Mouse (Mus musculus) forebrain, embryonic 10.5 days (tissue): ENCODE results near the gene Cdk6. TPM values are rescaled to one million over a fixed set of nuclear protein-coding genes. Genes with fewer than 3 reads are reported as not detected.

Experiments
- DNase-seq: peaks from one replicate; pipeline ENCODE4 v3.0.0-alpha.2; 2017; ENCODE audit warnings: low spot score; ENCODE audit errors: extremely low spot score
- H3K27ac ChIP-seq: fragments of 300-500 bp; sonication (generic); 2 replicates; pipeline ENCODE4 v1.5.1; 2016; ENCODE audit warnings: mild to moderate bottlenecking
- H3K27me3 ChIP-seq: fragments of 300-500 bp; sonication (generic); 2 replicates; pipeline ENCODE4 v1.6.1; 2016; ENCODE audit warnings: mild to moderate bottlenecking; ENCODE audit not compliant: poor library complexity, severe bottlenecking
- H3K36me3 ChIP-seq: fragments of 300-500 bp; sonication (generic); replicated peaks from 2 replicates; pipeline ENCODE4 v1.6.1; 2016; ENCODE audit warnings: mild to moderate bottlenecking, moderate library complexity
- H3K4me1 ChIP-seq: fragments of 300-500 bp; sonication (generic); 2 replicates; pipeline ENCODE4 v1.6.1; 2016
- H3K4me3 ChIP-seq: fragments of 300-500 bp; sonication (generic); 2 replicates; pipeline ENCODE4 v1.5.1; 2016; ENCODE audit warnings: mild to moderate bottlenecking, moderate library complexity
- H3K9me3 ChIP-seq: fragments of 300-500 bp; sonication (generic); 2 replicates; pipeline ENCODE4 v1.6.1; 2016; ENCODE audit warnings: mild to moderate bottlenecking, moderate library complexity
- WGBS: fragments of 180-500 bp; shearing (Covaris S2); methylation state at CpG from one replicate; pipeline ENCODE4 v1.1.7; 2016; 5-methylcytosine and 5-hydroxymethylcytosine counted together
- polyA plus RNA-seq: library from polyadenylated mRNA; unstranded; fragments of >200 nt; fragmentation: Nextera tagmentation; extraction: Ambion mirVana; gene quantifications from 2 replicates; pipeline ENCODE4 v1.2.1, GENCODE M21; 2016

Gene Cdk6
- polyA plus RNA-seq, 1 experiment from 2014 or later, result 27.5 TPM

DNA sequence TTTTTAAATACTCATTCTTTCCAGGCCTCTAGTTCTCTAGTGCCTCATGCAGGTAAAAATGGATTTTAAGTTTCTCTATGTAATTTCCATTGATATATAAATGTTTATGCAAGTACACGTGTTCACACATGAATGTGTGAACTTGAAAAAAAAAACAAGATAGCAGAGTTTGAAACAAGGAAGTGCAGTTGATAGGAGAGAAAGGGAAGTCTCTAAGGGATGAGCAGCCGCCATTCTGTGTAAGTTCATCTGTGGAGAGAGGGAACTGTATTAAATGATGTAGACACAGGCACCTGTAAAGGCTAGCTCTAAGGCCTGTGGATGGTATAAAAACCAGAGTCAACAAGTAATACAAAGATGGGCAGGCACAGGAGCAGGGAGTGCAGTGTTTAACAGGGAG, 164.3 kb downstream of the Cdk6 start:
- 77% methylated on average over 2 of the region's 2 CpGs for WGBS
- Histone ChIP-seq H3K4me1 (peaks cover 13% of the 10 kb centered on the region), H3K36me3 (no peaks in the 10 kb centered on the region), H3K27ac (no peak overlapping the region), H3K4me3 (no peak overlapping the region), H3K27me3 (no peaks in the 10 kb centered on the region), H3K9me3 (no peaks in the 10 kb centered on the region)
- DNase-seq, result no peak

DNA sequence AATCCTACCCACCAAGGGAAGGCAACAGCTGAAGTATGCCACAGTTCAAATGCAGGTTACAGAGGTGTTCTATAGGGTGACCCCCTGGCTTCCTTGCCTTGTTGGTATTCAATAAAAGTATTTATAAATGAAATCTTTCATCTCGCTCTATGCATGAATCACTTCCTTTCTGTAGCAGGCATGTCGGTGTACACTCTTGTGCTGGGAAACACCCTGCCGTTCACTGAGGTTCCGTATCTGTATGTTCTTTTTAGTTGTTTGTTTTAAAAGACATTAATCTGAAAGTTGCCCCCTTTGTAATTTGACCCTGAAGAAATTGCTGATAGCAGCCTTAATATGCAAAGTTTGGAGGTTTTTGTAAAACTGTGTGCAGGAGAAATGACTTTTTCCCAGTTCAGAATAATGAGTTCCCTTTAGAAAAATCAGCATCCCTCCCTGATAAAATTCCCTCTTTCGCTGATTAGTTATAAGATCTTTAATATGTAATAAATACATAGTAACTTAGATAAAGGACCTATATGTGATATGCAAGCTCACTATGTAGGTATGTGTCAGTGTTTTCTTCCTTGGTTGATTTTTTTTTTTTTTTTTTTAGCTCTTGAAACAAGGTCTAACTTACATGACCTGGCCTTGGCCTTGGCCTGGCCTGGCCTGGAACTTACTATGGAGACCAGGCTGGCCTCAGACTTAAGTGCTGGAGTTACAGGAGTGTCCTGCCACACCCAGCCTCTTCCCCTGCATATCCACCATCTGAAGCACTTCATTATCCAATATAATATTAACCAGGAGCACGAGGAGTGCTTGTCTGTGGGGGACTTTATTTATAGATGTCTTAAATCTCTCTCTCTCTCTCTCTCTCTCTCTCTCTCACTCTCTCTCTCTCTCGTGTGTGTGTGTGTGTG, 167.4 kb downstream of the Cdk6 start:
- Histone ChIP-seq H3K9me3 (no peaks in the 10 kb centered on the region), H3K27ac (no peak overlapping the region), H3K36me3 (no peaks in the 10 kb centered on the region), H3K4me1 (no peaks in the 10 kb centered on the region), H3K4me3 (no peak overlapping the region), H3K27me3 (no peaks in the 10 kb centered on the region)
- no peak for DNase-seq
- 84% methylated on average over 7 of the region's 7 CpGs for WGBS

DNA sequence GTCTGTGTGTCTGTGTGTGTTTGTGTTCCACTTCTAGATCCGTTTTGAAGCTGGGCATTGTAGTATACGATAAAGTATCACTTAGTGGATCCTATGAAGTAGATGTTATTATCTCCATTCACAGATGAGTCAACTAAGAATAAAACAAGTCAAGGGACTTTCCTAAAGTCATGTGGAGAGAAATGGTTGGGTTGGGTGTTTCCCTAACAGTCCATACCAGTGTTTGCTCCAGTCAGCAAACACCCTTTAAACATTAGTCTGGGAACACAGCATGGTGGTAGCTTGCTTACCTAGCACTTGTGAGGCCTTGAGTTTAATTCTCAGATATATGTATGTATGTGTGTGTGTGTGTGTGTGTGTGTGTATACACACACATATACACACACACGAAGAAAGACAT, 168.2 kb downstream of the Cdk6 start:
- no peak for DNase-seq
- Histone ChIP-seq H3K27me3 (no peaks in the 10 kb centered on the region), H3K27ac (no peak overlapping the region), H3K9me3 (no peaks in the 10 kb centered on the region), H3K36me3 (no peaks in the 10 kb centered on the region), H3K4me3 (no peak overlapping the region), H3K4me1 (no peaks in the 10 kb centered on the region)
- 90% methylated on average over 3 of the region's 3 CpGs for WGBS

DNA sequence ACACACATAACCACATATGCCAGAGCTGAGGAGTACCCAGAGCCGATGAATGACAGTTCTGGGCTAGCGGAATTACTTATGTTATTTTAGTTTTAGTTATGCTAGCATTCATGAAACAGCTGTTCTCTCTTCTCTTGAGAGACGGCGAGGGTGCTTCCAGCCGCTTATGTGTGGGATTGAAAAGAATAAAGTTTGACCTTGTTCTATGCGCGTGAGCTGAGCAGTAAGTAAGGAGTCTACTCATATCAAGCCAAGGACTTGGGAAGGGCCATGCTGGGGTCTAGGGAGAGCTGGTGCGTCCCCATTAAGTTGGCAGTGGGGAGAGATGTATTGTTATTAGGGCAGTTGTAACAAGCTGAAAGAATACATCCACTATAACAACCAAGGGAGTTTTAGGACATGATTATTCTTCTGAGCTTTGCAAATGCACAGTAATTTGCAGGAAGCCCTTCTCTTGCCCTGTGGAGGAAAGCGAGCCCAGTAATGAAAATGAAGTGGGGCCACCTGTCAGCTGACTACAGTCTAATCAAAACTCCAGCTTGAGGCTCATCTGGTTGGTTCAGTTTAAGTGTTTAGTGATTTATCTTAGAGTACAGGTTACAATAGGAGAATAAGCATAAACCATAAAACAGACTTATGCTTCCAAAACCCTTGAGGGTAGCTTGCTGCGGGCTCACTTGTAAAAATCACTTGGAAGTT, 170.0 kb downstream of the Cdk6 start:
- WGBS, result 91% methylated on average over 10 of the region's 10 CpGs

DNA sequence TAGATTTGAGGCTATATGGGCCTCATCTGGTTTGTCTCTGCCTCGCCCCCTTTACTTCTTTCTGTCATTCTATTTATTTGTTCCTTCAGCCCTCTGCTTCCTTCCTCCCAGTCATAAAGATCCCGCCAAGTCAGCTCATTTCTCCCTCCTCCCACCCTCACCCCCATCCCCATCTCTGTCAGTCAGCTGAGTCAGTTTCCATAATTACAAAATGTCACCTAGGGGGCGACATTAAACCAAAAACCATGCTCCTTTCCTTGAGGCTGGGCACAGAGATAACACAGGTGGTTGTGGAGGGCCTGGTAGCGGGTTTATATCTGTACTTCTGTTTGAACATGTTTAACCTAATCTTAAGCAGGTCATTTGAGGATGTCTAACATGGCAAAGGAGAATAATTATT, 171.3 kb downstream of the Cdk6 start:
- 52% methylated on average over 4 of the region's 4 CpGs for WGBS
- Histone ChIP-seq H3K27ac (no peak overlapping the region), H3K4me1 (no peaks in the 10 kb centered on the region), H3K4me3 (no peak overlapping the region), H3K36me3 (no peaks in the 10 kb centered on the region), H3K9me3 (no peaks in the 10 kb centered on the region), H3K27me3 (no peaks in the 10 kb centered on the region)
- no peak for DNase-seq

More for the DNA sequence above, 170.0 kb downstream of the Cdk6 start:
- no peaks in the 10 kb centered on the region for H3K9me3 ChIP-seq
- DNase-seq, result no peak
- H3K27ac ChIP-seq, result no peak overlapping the region
- no peaks in the 10 kb centered on the region for H3K4me1 ChIP-seq
- no peaks in the 10 kb centered on the region for H3K27me3 ChIP-seq
- H3K4me3 ChIP-seq, result no peak overlapping the region
- H3K36me3 ChIP-seq, result no peaks in the 10 kb centered on the region

DNA sequence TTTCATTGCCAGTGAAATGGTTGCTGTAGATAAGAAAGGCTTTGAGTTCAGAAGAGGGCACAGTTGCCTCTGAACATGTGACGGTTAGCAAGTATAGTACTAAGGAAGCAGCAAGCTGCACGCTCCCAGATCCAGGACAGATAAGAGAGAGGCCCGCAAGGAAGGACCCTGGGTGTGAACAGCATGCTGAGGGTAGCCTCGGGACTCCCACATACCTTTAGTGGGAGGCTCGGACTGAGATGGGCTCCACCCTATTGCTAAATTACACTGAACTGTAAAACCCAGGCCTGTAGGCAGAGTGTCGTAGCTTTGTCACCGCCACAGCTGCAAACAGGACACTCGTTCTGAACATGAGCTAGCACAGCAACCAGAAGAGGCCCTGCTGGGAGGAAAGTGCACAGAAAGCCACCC, 173.6 kb downstream of the Cdk6 start:
- 83% methylated on average over 8 of the region's 8 CpGs for WGBS
- no peak overlapping the region for H3K4me3 ChIP-seq
- no peaks in the 10 kb centered on the region for H3K9me3 ChIP-seq
- H3K27ac ChIP-seq, result no peak overlapping the region
- no peaks in the 10 kb centered on the region for H3K27me3 ChIP-seq
- no peak for DNase-seq
- no peaks in the 10 kb centered on the region for H3K4me1 ChIP-seq
- no peaks in the 10 kb centered on the region; the same call in 1 of the 2 replicates for H3K36me3 ChIP-seq

DNA sequence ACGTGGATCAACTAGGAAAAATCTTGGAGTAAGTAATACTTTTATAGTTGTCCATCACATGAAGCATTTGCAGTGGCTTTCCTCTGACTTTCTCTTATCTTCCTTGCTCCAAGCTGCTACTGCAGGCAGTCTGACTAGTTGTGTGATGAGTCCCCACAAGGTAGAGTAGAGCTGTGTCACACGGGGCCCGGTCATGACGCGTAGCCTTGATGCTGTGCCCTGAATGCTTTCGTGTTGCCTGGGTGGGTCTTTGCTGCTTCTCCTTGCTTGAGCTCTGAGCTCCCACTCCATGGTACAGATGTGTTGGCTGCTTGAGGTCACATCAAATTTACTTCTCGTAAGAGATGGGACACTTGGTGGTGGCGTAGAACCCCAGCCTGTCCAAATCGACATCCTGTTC, 174.2 kb downstream of the Cdk6 start:
- no peaks in the 10 kb centered on the region for H3K4me1 ChIP-seq
- H3K36me3 ChIP-seq, result peaks cover 1% of the 10 kb centered on the region
- DNase-seq, result no peak
- 93% methylated on average over 9 of the region's 9 CpGs for WGBS
- no peak overlapping the region for H3K27ac ChIP-seq
- no peaks in the 10 kb centered on the region for H3K27me3 ChIP-seq
- no peak overlapping the region for H3K4me3 ChIP-seq
- no peaks in the 10 kb centered on the region for H3K9me3 ChIP-seq

DNA sequence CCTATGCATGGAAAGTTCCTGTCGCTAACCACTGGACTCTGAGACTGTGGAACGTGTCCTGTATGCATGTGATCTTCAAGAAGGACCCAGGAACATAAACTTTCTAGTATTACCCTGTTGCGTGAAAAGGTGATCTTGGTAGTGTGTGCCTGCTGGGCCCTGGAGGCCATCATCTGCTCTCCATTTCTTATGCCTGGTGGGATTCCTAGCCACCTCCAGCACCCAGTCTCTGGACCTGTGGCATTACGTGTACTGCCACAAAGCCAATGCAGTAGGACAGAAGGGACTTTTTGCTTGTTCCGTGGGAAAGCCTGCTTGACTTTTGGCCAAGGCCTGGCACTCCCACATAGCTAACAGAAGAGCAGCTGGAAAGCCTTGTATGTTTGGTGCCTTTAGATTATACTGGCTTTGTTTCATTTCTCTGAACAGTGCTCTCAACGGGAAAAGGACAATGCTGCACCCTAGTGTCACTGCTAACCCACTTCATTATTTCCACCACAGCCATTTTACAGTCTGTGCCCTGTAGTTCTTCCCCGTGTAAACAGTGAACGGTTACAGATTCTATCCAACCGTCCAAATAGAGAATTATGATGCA, 175.3 kb downstream of the Cdk6 start:
- Histone ChIP-seq H3K27ac (no peak overlapping the region), H3K4me3 (no peak overlapping the region), H3K27me3 (no peaks in the 10 kb centered on the region), H3K36me3 (peaks cover 9% of the 10 kb centered on the region), H3K9me3 (no peaks in the 10 kb centered on the region), H3K4me1 (no peaks in the 10 kb centered on the region)
- WGBS, result 75% methylated on average over 9 of the region's 9 CpGs
- DNase-seq, result no peak

DNA sequence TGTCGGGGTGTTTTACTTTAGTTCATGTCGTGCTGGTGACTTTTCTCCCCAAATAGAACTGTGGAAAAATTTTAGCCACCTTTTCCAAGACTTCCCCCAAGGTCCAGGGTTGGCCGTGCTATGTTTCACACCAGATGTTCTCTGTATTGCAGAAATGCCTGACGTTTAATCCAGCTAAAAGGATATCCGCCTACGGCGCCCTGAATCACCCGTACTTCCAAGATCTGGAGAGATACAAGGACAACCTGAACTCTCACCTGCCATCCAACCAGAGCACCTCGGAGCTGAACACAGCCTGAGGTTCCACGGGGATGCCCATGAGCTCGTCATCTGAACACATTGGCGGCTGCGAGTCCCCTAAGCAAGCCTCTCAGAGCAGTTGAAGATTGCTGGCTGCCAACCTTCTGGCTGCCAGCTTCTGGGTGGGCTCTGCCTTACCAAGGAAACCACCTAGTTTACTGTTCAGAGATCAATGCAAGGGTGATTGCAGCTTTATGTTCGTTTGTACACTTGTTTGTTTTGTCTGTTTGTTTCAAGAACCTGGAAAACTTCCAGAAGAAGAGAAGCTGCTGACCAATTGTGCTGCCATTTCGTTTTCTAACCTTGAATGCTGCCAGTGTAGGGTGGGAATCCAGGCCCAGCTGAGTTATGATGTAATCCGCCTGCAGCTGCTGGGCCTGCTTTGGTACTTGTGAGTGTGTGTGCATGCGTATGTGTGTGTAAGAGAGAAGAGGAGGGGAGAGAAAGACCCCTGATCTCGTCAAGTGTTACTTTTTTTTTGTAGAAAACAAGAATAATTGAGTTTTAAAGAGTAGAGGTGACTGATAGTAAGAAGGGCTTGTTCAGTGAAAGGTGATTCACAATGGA, 179.4 kb downstream of the Cdk6 start:
- H3K9me3 ChIP-seq, result no peaks in the 10 kb centered on the region
- no peak overlapping the region for H3K4me3 ChIP-seq
- no peak overlapping the region for H3K27ac ChIP-seq
- H3K36me3 ChIP-seq, result peaks cover 12% of the 10 kb centered on the region
- H3K4me1 ChIP-seq, result no peaks in the 10 kb centered on the region
- WGBS, result 91% methylated on average over 18 of the region's 18 CpGs
- no peaks in the 10 kb centered on the region for H3K27me3 ChIP-seq
- no peak for DNase-seq

DNA sequence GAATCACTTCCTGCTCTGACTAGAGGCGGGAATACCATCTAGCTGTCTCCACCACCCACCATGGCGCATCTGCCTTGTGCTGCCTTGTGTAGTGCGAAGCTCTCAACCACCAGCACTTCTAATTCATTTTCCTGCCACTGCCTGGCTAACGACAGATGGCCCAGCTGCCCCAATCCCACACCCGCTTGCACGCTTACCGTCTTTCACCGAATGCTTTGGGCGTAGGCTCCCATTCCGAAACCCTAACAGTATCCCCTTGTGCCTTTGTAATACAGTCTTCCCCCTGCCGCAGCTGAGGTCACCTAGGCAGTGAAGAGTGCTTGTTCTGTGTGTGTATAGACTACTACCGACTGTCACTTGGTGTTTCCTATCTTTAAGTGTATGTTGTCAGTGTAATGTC, 180.5 kb downstream of the Cdk6 start:
- Histone ChIP-seq H3K4me1 (peaks cover 4% of the 10 kb centered on the region; the same call in 1 of the 2 replicates), H3K27me3 (no peaks in the 10 kb centered on the region), H3K4me3 (no peak overlapping the region), H3K36me3 (peaks cover 12% of the 10 kb centered on the region), H3K9me3 (no peaks in the 10 kb centered on the region), H3K27ac (no peak overlapping the region)
- DNase-seq, result no peak
- 94% methylated on average over 12 of the region's 12 CpGs for WGBS

DNA sequence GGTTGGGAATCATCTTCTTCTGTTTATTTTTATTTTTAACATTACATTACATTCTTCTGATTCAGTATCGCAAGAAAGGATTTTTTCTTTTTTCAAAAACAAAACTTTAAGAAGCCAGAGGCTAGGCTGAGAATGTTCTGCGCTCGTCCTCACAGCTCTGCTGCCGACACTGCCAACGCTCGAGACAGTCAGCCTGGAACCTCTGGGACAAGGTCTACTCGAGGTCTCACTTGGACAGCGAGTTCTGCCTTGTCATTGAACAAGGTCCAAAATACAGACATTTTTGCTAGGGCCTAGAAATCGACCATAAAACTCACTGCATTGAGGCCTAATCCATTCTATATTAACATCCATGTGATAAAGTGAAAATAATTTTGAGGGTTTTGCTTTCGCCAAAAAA, 181.5 kb downstream of the Cdk6 start:
- Histone ChIP-seq H3K4me3 (no peak overlapping the region), H3K9me3 (no peaks in the 10 kb centered on the region), H3K27ac (no peak overlapping the region), H3K36me3 (peaks cover 12% of the 10 kb centered on the region), H3K4me1 (peaks cover 15% of the 10 kb centered on the region), H3K27me3 (no peaks in the 10 kb centered on the region)
- no peak for DNase-seq
- 93% methylated on average over 10 of the region's 10 CpGs for WGBS

DNA sequence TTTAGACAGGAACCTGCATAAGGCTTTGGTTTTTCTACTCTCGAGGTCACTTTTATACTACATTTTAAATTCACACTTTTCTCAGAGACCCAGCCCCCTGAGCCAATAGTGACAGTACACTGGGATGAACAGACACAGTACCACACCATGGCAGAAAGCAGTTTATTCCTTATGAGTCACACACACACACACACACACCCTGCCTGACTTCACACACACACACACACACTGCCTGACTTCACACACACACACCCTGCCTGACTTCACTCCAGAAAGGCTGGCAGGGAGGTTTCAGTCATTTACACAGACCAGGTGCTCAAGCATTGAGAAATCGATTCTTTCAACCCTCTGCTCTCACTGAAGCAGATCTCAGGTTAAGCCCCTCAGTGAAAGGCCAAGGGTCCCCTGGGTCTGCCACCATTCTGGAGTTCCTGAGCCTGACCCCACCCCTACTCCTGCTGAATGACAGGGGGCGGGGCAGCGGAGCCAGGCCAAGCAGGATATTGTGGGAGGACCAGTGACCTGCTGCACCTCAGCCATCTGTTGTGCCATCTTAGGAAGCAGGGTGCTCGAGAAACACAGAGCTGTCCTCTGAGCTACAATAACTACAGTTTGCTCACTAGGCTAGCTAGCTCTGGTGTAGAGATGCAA, 185.9 kb downstream of the Cdk6 start:
- peak; percentile 34 for DNase-seq
- Histone ChIP-seq H3K27me3 (no peaks in the 10 kb centered on the region), H3K9me3 (no peaks in the 10 kb centered on the region), H3K4me1 (peaks cover 16% of the 10 kb centered on the region), H3K36me3 (no peaks in the 10 kb centered on the region; the same call in 1 of the 2 replicates), H3K27ac (0 out of 2 replicates have a peak overlapping the region, but pooled peaks have one; percentile 25), H3K4me3 (no peak overlapping the region)
- WGBS, result 30% methylated on average over 5 of the region's 5 CpGs
